Mouse (Mus musculus): Measurements from ENCODE around the gene Ccdc127.

The Ccdc127 gene

DNA sequence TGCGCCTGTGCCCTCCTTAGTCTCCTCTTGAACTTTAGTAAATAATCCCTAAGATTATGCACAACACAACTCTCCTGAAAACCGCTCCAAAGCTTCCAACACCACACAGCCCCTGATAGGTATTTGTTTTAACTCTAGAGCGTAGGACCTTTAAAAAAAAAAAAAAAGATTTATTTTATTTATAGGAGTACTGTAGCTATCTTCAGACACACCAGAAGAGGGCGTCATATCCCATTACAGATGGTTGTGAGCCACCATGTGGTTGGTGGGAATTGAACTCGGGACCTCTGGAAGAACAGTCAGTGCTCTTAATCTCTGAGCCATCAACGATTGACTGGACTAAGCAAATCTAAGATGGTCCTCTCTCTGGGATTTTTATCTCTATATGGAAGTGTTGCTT lies 39.6 kb downstream of the Ccdc127 start:
- no peak for DNase-seq (ENCODE audit: extremely low read depth, low read depth, low spot score)

DNA sequence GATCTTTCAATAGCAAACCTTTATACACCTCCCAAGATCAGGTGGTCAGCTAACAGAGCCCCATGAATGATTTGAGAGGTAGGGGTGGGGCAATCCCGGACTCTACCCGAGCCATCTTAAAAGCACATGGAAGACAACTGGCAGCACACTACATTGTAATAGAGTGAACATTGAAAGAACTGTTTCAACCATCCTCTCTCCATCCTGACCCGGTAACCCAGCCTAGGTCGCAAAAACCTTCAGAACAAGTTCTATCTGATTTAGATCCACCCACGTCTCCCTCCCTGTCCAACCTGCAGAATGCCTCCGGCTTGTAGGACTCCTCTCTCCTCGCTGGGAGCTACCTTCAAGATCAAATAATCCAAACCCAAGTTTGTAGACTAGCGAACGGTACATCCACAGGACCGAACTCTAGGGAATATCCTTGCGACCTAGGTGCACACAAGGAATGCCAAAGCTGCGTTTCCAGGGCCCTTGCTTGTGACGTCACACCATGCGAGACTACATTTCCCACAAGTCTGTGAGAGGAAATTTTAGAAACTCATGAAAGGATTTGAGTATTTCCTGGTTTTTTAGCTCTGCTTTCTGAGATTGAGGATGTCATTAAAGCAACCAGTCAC lies 40.4 kb downstream of the Ccdc127 start, which contains the start of gene Zfp72:
TSS of gene Zfp72 (minus strand) at position 466 of the 620 bp plus-strand sequence.
- DNase-seq (ENCODE audit: extremely low read depth, low read depth, low spot score) = peak; percentile 25

DNA sequence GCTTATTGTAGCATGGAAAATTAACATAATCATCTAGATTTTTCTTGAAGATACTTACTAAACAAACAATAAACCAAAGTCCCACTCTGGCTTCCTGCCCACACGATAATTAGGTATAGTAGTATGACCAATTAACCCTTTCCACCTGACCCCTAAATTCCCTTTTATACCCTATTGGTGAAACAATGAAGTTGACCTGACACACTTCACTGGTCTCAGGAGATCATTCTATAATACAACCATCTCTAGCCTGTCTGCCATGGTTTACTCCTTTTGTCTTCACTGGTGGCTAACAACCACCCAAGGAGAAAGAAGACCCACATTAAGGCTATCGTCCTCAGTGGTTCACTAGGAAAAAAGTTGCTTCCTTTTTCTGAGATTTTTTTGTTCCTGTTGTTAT lies 41.0 kb downstream of the Ccdc127 start:
- DNase-seq (ENCODE audit: extremely low read depth, low read depth, low spot score) = no peak

DNA sequence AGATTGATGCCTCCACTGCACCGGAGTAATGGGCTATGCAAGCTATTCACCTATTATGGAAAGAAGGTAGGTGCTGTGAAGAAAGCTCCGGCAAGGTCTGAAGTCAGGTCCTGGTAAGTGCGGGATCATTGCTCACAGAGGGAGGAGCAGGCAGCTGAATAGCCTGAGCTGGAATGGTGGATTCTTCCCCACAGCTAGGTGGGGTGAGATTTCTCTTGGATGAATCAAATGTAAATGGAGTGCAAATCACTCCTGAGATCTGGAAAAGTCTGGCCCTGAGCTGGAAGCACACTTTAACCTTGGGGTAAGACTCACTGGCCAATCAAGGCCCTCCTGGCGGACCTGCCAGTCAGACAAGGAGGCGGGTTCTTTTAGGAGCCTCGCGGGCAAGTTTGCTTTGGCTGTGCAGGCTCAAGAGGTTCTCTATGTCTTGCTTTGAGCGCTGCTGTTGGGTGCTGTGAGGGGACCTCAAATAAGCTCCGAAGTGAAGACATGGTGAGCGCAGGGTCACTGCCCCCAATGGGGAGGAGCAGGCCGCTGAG lies 49.3 kb downstream of the Ccdc127 start, which contains the start of gene Ftl1-ps1:
TSS of gene Ftl1-ps1 (plus strand) at position 397 of the 542 bp plus-strand sequence.
- DNase-seq (ENCODE audit: extremely low read depth, low read depth, low spot score) = no peak
